Mouse (Mus musculus): ENCODE measurements around the gene Ywhag. TPM values are rescaled to one million over a fixed set of nuclear protein-coding genes. Genes with fewer than 3 reads are reported as not detected.

Gene Ywhag
- total and polyA plus RNA-seq, 2 experiments, result 23.0 to 42.4 TPM

DNA sequence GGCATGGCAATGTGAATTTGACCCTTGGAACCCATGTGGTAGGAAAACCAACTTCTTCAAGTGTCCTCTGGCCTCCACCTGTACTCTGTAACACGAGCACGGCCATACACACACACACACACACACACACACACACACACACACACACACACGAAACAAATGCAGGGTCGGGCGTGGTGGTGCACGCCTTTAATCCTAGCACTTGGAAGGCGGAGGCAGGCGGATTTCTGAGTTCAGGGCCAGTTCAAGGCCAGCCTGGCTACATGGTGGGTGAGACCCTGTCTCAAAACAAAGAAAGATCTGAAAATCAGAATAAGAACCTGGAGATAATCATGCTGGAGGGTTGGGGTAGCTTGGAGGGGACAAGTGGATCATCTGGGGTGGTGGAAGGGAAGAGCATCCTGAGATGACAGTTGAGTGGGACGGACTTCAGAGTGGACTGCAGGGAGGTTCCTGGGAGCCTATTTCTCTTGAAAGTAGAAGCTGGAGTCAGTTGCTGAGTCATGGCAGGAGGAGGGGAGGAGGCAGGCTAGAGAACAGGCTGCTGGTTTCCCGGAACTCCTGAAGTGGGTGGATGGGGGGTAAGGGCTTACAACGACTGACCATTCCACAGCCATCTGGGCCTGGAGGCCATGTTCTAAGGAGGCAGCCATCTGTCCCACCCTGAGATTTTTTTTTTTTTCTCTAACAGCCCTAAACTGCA lies 16.4 kb upstream of the Ywhag start:
- TF ChIP-seq POLR2A (IDR thresholded peaks at IDR 0.05; ENCODE audit: extremely low read depth, insufficient read depth, low read length), result no peak
- TF ChIP-seq CTCF (IDR thresholded peaks at IDR 0.05; ENCODE audit: low read depth, low read length), result no peak
- Histone ChIP-seq H3K9ac (ENCODE audit: low read depth, low read length) (no peak overlapping the region), H3K79me2 (ENCODE audit: control insufficient read depth, insufficient read depth, low read length) (no peaks in the 10 kb centered on the region), H3K27ac (replicated peaks; ENCODE audit: insufficient read depth, low read depth, low read length) (no peak overlapping the region), H3K36me3 (ENCODE audit: control insufficient read depth, insufficient read depth, low read length) (no peaks in the 10 kb centered on the region), H3K4me1 (ENCODE audit: control insufficient read depth, insufficient read depth, low read length) (no peaks in the 10 kb centered on the region), H3K4me3 (ENCODE audit: insufficient read depth, low read depth, low read length) (no peak overlapping the region), H3K27me3 (ENCODE audit: control insufficient read depth, insufficient read depth, low read length) (no peaks in the 10 kb centered on the region)
- DNase-seq (ENCODE audit: extremely low read depth, low read depth, low spot score), result no peak
- 88% methylated on average over 11 of the region's 11 CpGs for WGBS

DNA sequence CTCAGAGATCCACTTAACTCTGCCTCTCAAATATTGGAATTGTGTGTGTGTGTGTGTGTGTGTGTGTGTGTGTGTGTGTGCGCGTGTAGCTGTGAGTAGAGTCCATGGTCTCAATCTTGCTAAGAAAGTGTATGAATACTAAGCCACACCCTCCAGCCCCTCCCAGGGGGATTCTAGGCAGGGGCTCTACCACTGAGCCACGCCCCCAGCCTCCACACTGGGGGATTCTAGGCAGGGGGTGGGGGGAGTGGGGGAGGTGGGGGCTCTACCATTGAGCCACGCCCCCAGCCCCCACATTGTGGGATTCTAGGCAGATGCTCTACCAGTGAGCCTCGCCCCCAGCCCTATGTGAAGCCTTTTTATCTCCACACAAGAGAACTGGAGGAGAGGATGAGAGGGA lies 12.2 kb upstream of the Ywhag start:
- Histone ChIP-seq H3K4me1 (ENCODE audit: control insufficient read depth, insufficient read depth, low read length) (no peaks in the 10 kb centered on the region), H3K27ac (replicated peaks; ENCODE audit: insufficient read depth, low read depth, low read length) (no peak overlapping the region), H3K79me2 (ENCODE audit: control insufficient read depth, insufficient read depth, low read length) (no peaks in the 10 kb centered on the region), H3K4me3 (ENCODE audit: insufficient read depth, low read depth, low read length) (no peak overlapping the region), H3K27me3 (ENCODE audit: control insufficient read depth, insufficient read depth, low read length) (no peaks in the 10 kb centered on the region), H3K36me3 (ENCODE audit: control insufficient read depth, insufficient read depth, low read length) (no peaks in the 10 kb centered on the region), H3K9ac (ENCODE audit: low read depth, low read length) (no peak overlapping the region)
- TF ChIP-seq CTCF (IDR thresholded peaks at IDR 0.05; ENCODE audit: low read depth, low read length) (no peak), POLR2A (IDR thresholded peaks at IDR 0.05; ENCODE audit: extremely low read depth, insufficient read depth, low read length) (no peak)
- 96% methylated on average over 5 of the region's 5 CpGs for WGBS
- no peak for DNase-seq (ENCODE audit: extremely low read depth, low read depth, low spot score)

- 73% methylated on average over 10 of the region's 10 CpGs for WGBS
- Histone ChIP-seq H3K4me3 (ENCODE audit: insufficient read depth, low read depth, low read length) (no peak overlapping the region), H3K9ac (ENCODE audit: low read depth, low read length) (no peak overlapping the region), H3K27ac (replicated peaks; ENCODE audit: insufficient read depth, low read depth, low read length) (no peak overlapping the region), H3K27me3 (ENCODE audit: control insufficient read depth, insufficient read depth, low read length) (no peaks in the 10 kb centered on the region), H3K79me2 (ENCODE audit: control insufficient read depth, insufficient read depth, low read length) (no peaks in the 10 kb centered on the region), H3K36me3 (ENCODE audit: control insufficient read depth, insufficient read depth, low read length) (no peaks in the 10 kb centered on the region), H3K4me1 (ENCODE audit: control insufficient read depth, insufficient read depth, low read length) (no peaks in the 10 kb centered on the region)
- no peak for TF ChIP-seq POLR2A (IDR thresholded peaks at IDR 0.05; ENCODE audit: extremely low read depth, insufficient read depth, low read length)
- TF ChIP-seq CTCF (IDR thresholded peaks at IDR 0.05; ENCODE audit: low read depth, low read length), result no peak
- no peak for DNase-seq (ENCODE audit: extremely low read depth, low read depth, low spot score)
Observed at GRCm38 (mm10) chr5:135945916-135946408, 11.5 kb upstream of the Ywhag start.

- DNase-seq (ENCODE audit: extremely low read depth, low read depth, low spot score), result no peak
Observed at GRCm38 (mm10) chr5:135942710-135943109, 8.3 kb upstream of the Ywhag start.

DNA sequence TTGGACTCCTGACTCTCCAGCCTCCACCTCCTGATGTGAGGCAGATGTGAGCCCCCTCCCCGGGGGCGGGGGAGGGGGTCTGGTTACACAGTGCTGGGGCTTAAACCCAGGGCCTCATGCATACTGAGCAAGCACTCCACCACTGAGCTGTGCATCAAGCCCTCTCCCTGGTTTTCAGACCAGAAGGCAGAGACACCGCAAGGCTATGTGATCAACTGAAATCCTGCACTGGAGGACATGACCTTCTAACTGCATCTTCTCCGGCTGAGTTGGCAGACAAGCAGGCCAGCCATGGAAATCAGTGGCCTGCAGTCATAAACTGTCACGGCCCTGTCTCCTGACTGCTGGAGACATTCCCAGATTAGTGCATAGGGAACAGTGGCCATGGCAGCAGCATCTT lies 6.2 kb upstream of the Ywhag start:
- TF ChIP-seq CTCF (IDR thresholded peaks at IDR 0.05; ENCODE audit: low read depth, low read length) (no peak), POLR2A (IDR thresholded peaks at IDR 0.05; ENCODE audit: extremely low read depth, insufficient read depth, low read length) (no peak)
- Histone ChIP-seq H3K4me1 (ENCODE audit: control insufficient read depth, insufficient read depth, low read length) (no peaks in the 10 kb centered on the region), H3K27me3 (ENCODE audit: control insufficient read depth, insufficient read depth, low read length) (no peaks in the 10 kb centered on the region), H3K27ac (replicated peaks; ENCODE audit: insufficient read depth, low read depth, low read length) (no peak overlapping the region), H3K9ac (ENCODE audit: low read depth, low read length) (no peak overlapping the region), H3K36me3 (ENCODE audit: control insufficient read depth, insufficient read depth, low read length) (no peaks in the 10 kb centered on the region), H3K4me3 (ENCODE audit: insufficient read depth, low read depth, low read length) (no peak overlapping the region), H3K79me2 (ENCODE audit: control insufficient read depth, insufficient read depth, low read length) (no peaks in the 10 kb centered on the region)
- DNase-seq (ENCODE audit: extremely low read depth, low read depth, low spot score), result no peak
- WGBS, result 48% methylated on average over 5 of the region's 5 CpGs

More at GRCm38 (mm10) chr5:135942710-135943109, 8.3 kb upstream of the Ywhag start:
- TF ChIP-seq CTCF (IDR thresholded peaks at IDR 0.05; ENCODE audit: low read depth, low read length), result no peak
- TF ChIP-seq POLR2A (IDR thresholded peaks at IDR 0.05; ENCODE audit: extremely low read depth, insufficient read depth, low read length), result no peak
- 89% methylated on average over 6 of the region's 6 CpGs for WGBS
- Histone ChIP-seq H3K36me3 (ENCODE audit: control insufficient read depth, insufficient read depth, low read length) (no peaks in the 10 kb centered on the region), H3K9ac (ENCODE audit: low read depth, low read length) (no peak overlapping the region), H3K27ac (replicated peaks; ENCODE audit: insufficient read depth, low read depth, low read length) (no peak overlapping the region), H3K4me1 (ENCODE audit: control insufficient read depth, insufficient read depth, low read length) (no peaks in the 10 kb centered on the region), H3K79me2 (ENCODE audit: control insufficient read depth, insufficient read depth, low read length) (no peaks in the 10 kb centered on the region), H3K4me3 (ENCODE audit: insufficient read depth, low read depth, low read length) (no peak overlapping the region), H3K27me3 (ENCODE audit: control insufficient read depth, insufficient read depth, low read length) (no peaks in the 10 kb centered on the region)

GRCm38 (mm10) chr5:135935641-135936190 lies 1.3 kb upstream of the Ywhag start:
- Histone ChIP-seq H3K36me3 (ENCODE audit: control insufficient read depth, insufficient read depth, low read length) (0 out of 2 replicates have a peak, but pooled peaks cover 2% of the 10 kb centered on the region), H3K79me2 (ENCODE audit: control insufficient read depth, insufficient read depth, low read length) (peaks cover 8% of the 10 kb centered on the region; the same call in 1 of the 2 replicates), H3K27ac (replicated peaks; ENCODE audit: insufficient read depth, low read depth, low read length) (no peak overlapping the region), H3K9ac (ENCODE audit: low read depth, low read length) (no peak overlapping the region), H3K4me3 (ENCODE audit: insufficient read depth, low read depth, low read length) (no peak overlapping the region), H3K27me3 (ENCODE audit: control insufficient read depth, insufficient read depth, low read length) (no peaks in the 10 kb centered on the region), H3K4me1 (ENCODE audit: control insufficient read depth, insufficient read depth, low read length) (peaks cover 7% of the 10 kb centered on the region; the same call in 1 of the 2 replicates)
- 59% methylated on average over 6 of the region's 6 CpGs for WGBS
- TF ChIP-seq CTCF (IDR thresholded peaks at IDR 0.05; ENCODE audit: low read depth, low read length), result no peak
- TF ChIP-seq POLR2A (IDR thresholded peaks at IDR 0.05; ENCODE audit: extremely low read depth, insufficient read depth, low read length), result no peak
- no peak for DNase-seq (ENCODE audit: extremely low read depth, low read depth, low spot score)

Measured in liver, adult 2 months (tissue).